Mouse (Mus musculus): ENCODE measurements around the gene Cyb5d2.

Cyb5d2 gene

DNA sequence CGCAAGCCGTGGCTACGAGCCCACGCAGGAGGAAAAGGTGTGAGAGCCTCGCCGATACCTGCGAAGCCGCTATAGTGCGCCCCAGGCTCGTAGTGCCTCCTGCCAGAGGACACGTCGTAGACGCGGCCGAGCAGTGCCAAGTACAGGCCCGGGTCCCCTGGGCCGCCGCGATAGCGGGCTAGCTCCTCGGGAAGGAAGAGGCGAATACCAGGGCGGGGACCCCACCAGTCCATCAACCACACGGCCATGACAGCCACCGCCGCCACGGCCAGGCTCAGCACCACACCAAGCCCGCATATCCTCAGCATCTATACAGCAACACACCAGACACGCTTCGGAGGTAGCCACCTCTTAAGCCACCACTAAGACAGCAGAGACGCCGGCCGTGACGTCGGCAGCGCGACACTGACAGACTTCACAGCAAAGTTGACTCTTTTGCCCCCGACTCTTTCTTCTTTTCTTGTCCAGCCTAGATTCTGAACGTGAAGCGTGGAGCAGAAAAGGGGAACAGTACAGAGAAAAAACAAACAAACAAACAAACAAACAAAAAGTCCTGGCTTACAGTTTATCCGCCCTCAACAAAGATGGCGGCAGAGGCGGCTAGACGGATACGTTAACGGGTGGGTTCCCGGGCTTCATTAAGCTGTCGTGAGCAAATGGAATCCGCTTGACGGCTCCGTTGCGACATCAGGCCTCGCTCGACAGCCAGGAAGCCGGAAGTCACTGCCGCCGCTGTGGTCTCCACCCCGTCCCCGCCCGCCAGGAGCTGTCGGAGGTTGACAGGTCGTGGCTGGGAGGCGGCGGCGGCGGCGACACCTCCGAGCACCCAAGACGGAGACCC is at the start of gene Cyb5d2, which contains the start of gene Zzef1:
Gene Cyb5d2 (minus strand): TSS at position 688 of the 841 bp plus-strand sequence.
Gene Zzef1 (plus strand): TSS at position 772 of the 841 bp plus-strand sequence.
- under 1% methylated on average over 69 of the region's 69 CpGs for WGBS

DNA sequence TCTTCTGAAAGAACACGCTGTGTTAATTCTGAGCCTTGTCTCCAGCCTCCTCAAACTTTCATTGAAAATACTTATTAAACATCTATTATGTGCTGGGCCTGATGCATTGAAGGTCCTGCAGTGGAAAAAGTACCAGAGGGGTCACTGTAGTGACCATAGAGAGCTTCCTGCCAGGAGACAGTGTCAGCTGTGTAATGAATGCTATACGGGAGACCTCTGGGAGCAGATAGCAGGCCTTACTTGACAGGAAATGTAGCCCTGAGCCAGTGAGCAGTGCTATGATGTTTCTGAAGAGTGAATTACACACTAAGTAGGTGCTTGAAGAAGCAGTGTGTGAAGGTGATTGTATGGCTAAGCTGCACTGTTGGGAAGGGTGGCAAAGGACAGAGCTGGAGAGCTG is 49.6 kb upstream of the Cyb5d2 start:
- WGBS = 94% methylated on average over 2 of the region's 2 CpGs

DNA sequence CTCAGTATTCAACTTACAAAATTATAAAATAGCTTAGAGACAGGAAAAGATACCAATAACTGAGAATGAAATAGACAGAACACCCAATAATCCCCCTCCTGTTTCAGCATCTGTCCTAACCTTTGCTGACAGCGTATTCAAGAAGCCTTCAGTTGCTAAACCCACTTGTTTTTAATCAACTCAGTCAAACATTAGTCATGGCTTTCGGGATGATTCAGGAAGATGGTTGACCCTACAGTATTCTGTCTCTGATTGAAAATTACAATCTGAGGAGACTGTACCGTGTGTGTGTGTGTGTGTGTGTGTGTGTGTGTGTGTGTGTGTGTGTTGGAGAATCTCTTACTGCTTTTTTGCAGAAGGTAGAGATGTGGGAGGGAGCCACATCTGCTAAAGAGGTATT is 46.8 kb upstream of the Cyb5d2 start:
- 81% methylated on average over 3 of the region's 3 CpGs for WGBS

DNA sequence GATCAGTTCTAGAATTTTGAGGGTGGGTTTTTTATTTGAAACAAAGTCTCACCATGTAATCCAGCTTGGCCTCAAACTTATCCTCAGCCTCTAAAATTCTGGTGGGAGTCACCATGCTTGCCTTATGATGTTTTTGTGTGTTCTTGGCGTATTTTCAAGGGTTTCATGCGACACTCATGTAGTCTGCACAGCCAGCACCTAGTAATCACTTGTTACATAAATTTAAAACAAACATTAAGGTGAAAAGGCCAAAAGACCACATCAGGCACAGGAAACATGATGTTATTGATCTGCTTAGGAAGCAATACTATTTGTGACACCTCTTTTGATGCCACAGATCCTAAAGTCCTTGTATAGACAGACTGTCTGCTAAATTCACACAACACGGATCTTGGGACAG is 33.9 kb upstream of the Cyb5d2 start:
- WGBS = 90% methylated on average over 3 of the region's 3 CpGs

DNA sequence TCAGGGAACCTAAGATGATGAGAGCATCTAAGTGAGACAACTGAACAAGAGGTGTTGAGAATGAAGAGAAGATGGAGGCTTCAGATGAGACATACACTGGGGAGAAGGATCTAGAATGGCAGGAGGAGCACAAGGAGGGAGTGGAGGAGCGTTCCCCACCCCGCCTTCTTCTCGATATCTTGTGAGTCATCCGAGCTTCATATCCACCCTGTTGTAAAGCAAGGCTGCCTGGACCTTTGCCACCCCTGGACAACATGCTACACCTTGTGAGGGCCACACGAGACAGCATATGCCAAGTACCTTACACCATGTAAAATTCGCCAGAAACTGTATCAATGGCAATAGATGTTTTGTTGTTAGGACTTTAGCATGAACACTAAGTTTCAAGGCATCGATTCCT is 25.1 kb upstream of the Cyb5d2 start:
- 92% methylated on average over 7 of the region's 7 CpGs for WGBS

DNA sequence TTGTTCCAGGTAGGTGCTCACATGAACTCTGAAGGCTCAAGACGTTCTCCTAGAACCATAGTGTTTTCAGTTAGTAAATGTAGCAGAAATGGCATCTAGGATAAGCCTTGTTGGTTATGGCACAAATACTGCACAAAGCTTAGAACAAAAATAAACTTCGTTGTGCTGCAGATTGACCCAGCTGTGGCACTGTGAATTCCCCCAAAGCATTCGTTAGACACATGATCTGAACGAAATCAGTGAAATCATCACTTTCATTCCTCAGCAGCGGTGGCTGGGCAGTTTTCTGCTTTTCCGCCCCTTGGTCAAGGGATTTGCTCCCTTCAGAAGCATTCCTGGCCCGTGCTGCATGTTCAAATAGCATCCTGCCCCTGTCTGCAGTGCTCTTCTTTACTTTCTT is 22.1 kb upstream of the Cyb5d2 start:
- WGBS = 73% methylated on average over 7 of the region's 7 CpGs

DNA sequence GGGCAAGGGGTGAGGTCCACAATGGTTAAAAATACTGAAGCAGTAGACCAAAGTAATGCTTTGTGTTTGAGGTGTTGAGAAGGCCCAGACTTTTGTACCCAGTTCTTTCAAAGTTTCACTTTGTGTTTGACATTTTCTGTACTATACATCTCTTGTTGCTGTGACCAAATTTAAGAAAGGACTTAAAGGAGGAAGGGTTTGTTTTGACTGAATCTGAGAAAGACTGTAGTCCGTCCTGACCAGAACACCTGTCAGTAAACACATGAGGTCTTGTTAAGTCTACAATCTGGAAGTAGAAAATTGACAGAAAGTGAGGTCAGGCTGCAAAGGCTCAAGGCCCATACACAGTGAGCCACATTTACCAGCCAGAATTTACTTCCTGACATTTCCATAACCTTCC is 20.9 kb upstream of the Cyb5d2 start:
- 74% methylated on average over 1 of the region's 1 CpGs for WGBS

DNA sequence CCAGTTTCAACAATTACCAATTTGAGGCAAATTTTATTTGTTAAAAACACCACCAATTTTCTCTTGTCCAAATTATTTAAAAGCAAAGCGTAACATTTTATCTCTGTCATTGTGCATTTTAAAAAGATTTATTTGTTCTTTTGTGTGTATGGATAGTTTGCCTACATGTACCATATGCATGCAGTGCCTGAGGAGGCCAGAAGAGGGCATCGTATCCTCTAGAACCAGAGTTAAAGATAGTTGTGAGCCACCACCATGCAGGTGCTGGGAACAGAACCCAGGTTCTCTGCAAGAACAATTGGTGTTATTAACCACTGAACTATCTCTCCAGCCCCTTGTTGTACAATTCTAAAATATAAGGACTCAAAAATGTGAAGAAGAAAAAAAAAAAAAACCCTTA is 18.2 kb upstream of the Cyb5d2 start:
- WGBS = 78% methylated on average over 2 of the region's 2 CpGs

DNA sequence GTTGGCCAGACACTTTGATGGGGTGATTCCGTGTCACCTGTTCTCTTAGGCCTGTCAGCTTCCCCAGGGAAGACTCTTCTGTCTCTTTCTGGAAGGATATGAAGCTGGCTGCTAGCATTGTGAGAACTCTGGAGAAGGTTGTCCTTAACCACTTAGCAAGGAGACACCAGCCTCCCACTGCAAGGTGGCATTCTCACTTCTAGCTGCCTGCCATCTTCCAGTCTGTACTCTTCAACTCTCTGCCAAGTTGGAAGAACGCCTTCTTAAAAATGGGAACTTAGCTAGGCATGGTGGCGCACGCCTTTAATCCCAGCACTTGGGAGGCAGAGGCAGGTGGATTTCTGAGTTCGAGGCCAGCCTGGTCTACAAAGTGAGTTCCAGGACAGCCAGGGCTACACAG is 17.7 kb upstream of the Cyb5d2 start:
- 64% methylated on average over 5 of the region's 5 CpGs for WGBS

DNA sequence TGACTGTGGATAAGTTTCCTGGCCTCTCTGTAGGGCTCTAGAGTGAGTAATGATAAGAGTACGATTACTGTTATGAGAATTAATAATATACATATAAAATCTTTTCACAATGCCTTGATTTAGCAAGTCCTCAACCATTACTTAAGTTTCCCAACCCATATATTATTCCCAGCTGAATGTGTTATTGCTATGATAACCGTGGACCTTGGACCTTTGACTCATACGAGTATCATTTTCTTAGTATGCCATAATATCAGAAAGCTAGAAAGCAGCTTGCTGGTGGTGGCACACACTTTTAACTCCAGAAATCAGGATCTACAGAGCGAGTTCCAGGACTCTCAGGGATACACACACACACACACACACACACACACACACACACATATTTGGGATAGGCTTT is 12.1 kb upstream of the Cyb5d2 start:
- 80% methylated on average over 4 of the region's 4 CpGs for WGBS

DNA sequence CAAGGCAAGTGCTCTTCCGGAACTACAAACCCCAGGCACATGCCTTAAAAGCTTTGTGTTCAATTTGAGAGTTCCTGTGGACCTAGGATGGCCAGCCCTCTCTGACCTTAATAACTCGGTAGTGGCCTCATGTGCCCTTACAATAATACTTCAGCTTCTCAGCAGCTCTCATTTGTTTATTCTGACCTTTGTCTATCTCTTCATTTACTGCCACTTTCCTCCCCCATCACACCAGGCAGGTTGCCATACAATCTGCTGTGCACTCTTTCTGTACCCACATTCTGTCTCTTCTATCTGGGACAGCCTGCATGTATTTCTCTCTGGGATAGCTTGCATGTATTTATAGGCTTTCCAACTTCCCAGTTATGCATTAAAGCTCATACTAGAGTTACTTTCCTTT is 10.6 kb upstream of the Cyb5d2 start:
- 50% methylated on average over 2 of the region's 2 CpGs for WGBS

DNA sequence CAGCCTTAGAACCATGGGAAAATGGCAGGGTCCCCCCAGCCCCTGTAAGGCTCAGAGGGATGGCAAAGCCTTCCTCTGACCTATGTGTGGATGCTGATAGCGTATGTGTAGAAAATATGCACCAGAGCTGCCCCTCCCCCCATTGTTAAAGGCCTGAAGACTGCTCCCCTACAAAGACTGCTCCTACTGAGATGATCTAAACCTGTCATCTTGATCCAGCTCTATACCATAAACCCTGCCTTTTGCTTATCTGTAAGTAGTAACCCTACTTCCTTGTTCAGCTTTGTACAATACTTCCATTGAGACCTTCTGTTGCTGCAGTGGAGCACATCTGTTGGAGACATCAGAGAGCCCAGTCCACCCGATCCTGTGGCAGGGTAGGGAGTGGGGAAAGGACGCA is 9.3 kb upstream of the Cyb5d2 start:
- WGBS = 80% methylated on average over 3 of the region's 3 CpGs

DNA sequence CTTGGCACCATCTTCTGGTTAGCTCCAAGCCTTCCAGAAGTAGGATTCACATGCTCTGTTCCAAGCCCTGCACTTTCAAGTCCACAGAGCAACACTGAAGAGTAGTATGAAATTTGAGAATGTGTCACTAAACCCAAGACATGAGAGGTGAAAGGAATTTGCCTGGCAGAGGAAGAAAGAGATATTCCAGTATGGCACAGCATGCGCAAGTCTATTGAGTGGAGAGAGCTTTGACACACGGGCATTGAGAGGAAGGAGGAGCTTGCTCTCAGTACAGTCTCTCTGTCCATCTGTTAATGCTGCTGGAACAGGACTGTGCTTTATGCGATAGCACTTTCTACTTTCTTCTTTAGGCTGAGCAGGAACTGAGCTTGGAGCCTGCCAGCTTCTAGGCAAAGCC is 7.1 kb upstream of the Cyb5d2 start:
- 40% methylated on average over 3 of the region's 3 CpGs for WGBS

DNA sequence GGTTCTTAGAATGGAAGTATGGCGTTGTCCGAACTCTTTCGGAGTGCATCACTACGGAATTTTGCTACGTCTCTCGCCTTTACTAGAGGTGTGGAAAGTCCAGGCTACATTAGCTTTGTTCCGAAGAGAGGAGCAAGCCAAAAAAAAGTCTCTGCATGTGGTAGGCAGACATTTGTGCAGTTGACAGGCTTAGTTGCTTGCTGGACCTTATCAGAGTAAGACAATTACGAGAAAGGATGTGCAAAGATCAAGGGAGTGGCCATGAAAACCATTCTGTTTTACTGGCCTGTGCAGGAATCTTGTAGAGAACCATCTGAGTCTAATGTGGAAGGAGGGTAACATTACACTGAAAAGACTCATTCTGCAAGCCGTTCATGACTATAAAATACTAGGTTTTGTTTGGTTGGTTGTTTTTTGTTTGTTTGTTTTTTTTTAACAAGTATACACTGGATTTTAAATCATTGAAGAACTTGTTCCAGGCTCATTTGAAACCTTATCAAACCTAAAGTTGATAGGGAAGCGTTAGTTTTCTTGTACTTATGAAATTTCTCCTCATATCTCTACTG is 914 bp upstream of the Cyb5d2 start:
- WGBS = 9% methylated on average over 10 of the region's 10 CpGs

DNA sequence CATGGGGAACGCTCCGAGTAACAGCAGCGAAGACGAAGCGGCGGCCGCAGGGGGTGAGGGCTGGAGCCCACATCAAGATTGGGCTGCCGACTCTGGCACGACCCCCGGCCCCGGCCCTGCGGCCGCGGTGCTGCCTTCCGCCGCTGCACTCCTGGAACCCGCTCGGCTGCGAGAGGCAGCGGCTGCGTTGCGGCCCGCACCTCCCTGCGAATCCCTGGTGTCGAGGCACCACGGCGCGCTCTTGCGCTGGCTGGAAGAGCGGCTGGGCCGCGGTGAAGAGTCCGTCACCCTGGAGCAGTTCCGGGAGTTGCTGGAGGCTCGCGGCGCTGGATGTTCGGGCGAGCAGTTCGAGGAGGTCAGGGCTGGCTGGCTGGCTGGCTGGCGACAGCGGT is 350 bp upstream of the Cyb5d2 start:
- under 1% methylated on average over 42 of the region's 42 CpGs for WGBS

DNA sequence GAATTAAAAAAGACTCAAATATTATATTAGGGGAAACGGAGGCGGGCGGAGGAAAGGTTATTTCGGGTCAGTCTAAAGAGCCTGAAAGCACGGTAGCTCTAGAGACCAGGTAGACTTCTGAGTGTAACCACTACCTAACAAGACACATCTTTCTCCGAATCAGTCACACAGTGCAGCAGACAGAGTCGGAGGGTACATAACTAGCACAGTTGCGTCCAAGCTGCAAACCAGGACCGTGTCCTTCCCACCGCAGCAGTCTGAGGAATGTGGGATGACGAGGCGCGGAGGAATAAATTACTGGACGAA is 840 bp downstream of the Cyb5d2 start:
- WGBS = 12% methylated on average over 14 of the region's 14 CpGs

DNA sequence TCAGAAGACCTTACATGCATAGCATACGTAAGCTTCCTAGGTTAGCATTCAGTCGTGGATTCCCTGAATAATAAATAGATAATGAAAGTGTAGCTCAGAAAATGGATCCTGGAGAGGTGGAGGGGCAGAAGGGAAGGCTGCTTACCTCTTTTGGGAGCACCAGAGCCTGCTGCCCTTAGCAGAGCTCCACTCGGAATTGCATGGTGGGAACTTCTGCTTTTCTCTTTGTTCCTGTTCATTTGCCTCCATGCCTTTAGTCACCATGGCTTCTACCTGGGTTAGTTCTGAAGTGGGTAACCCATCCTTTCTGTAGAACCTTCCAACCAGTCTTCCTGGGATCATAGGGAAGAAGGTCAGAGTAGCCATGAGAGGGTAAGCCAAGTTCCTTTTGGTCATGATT is 13.4 kb downstream of the Cyb5d2 start:
- 92% methylated on average over 3 of the region's 3 CpGs for WGBS

DNA sequence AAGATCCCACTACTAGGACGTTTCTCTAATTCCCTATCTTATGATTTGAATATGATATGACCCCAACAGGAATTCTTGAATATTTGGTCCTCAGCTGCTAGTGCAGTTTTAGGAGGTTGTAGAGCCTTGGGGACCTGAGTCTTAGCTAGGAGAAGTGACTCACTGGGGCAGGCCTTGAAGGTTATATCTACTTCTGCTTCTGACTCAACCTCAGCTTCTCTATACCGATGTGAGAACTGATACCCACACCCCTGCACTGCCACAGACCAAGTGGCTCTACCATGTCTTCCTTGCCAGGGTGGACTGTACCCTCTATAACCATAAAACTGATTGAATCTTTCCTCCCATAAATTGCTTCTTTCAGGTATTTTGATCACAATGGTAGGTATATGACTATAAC is 13.8 kb downstream of the Cyb5d2 start:
- WGBS = 78% methylated on average over 2 of the region's 2 CpGs

DNA sequence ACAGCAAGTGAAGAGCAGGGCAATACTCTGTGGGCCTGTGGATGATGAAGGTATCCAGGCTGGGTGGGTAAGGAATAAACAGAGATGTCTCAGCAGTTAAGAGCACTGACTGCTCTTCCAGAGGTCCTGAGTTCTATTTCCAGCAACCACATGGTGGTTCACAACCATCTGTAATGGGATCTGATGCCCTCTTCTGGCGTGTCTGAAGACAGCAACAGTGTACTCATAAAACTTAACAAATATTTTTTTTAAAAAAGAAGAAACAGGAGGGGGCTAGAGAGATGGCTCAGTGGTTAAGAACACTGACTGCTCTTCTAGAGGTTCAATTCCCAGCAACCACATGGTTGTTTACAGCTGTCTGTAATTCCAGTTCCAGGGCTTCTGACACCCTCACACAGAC is 23.3 kb downstream of the Cyb5d2 start:
- WGBS = 41% methylated on average over 1 of the region's 1 CpGs

DNA sequence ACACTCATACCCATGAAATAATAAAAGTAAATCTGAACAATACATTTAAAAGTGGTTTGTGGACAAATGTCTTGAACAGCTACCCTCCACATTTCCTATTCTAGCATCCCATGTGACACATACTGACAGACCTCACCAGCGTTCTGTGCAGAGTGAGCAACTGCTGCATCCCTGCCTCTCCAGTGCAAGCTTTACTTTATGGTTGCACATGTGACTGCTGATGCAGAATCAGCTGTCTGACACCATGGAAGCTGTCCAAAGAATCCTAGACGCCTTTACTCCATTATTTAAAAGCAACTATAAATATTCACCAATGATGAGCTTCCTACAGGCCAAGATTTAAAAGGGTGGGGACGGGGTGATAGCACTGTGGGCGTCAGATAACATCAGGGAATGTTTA is 24.5 kb downstream of the Cyb5d2 start:
- 57% methylated on average over 4 of the region's 4 CpGs for WGBS

DNA sequence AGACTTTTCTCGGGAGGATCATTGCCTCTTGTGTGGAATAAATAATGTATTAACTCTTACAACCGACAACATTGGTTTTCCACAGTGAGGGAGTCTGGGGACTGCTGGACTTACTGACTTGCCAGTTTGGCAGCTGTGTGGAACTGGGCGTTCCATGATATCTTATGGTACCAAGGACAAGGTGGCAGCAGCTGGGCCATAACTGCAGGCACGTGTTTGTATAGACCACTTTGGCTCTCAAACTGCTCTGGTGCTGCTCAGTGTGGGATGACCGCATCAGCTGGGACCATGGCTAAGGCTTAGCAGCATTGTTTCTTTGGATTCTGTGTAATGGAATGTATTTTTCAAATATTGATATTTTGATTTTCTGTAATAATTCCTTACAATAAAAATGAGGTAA is 25.1 kb downstream of the Cyb5d2 start:
- WGBS = 75% methylated on average over 5 of the region's 5 CpGs

DNA sequence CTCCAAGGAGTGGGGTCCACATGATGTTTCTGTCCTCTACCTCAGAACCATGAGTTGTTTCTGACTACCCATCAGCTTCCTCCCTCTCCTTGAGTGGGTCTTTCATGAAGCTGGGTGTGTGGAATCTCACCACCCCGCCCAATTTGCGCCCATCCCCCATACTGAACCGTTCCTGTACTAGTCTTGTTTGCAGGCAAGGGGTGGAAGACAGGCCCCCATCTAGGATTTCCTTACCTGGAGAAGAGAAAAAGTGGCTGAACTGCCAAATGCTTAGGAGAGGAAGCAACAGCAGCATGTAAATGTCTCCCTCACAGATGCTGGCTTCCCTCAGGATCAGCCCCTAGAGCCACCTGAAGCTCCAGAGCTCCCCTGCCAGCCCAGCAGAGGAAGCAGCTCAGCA is 25.6 kb downstream of the Cyb5d2 start:
- 90% methylated on average over 3 of the region's 3 CpGs for WGBS

DNA sequence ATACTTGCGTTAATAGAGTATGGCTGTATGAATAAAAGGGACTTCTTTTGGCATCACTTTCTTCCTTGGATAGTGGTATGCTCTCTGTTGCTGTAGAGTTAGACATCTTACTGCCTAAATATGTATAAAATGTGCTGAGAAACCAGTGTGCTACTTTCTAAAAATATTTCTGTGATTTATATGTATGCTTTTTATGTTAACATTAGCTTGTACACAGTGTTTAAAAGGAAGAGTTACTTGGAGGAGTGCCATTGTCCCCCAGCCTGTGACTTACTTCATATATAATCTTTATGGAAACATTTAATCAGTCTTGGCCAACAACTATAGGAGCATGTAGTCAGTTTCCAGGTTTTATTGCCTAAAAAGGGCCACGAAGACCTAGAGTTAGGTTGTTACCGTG is 26.9 kb downstream of the Cyb5d2 start:
- WGBS = 74% methylated on average over 3 of the region's 3 CpGs

DNA sequence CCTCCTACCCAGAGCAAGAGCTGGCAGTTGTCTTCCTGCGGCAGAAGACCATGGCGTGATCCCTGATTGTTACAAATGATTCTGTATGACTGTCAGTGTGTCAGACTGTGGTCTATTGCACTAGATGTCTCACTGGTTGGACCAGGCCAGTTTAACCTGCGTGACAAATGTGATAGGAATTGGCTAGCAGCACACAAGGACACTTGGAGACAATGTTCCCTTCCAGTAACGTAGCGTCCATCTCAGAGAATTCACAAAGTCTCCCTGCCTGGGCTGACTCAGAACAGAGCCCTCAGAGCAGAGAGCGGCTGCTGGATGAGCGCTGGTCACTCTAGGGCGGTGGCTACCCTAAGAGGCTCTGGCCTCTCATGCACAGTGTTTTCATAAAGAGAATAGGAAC is 28.2 kb downstream of the Cyb5d2 start:
- WGBS = 84% methylated on average over 8 of the region's 8 CpGs
